Mouse (Mus musculus) intestine, embryonic 15.5 days (tissue): ENCODE results near the gene Eid1. TPM values are rescaled to one million over a fixed set of nuclear protein-coding genes. Genes with fewer than 3 reads are reported as not detected.

Experiments
- ATAC-seq: fragments of 200-750 bp; cut with Nextera tagmentation; 2 replicates; pipeline ENCODE4 v1.8.0; 2017; ENCODE audit warnings: moderate TSS enrichment, moderate library complexity
- H3K27ac ChIP-seq: fragments of 300-500 bp; sonication (generic); 2 replicates; pipeline ENCODE4 v1.5.1; 2015; ENCODE audit warnings: mild to moderate bottlenecking, inconsistent platforms
- H3K27me3 ChIP-seq: fragments of 300-500 bp; sonication (generic); replicated peaks from 2 replicates; pipeline ENCODE4 v1.6.1; 2015; ENCODE audit warnings: inconsistent platforms
- H3K36me3 ChIP-seq: fragments of 300-500 bp; sonication (generic); 2 replicates; pipeline ENCODE4 v1.6.1; 2015; ENCODE audit warnings: inconsistent platforms
- H3K4me1 ChIP-seq: fragments of 300-500 bp; sonication (generic); replicated peaks from 2 replicates; pipeline ENCODE4 v1.6.1; 2015; ENCODE audit warnings: inconsistent platforms
- H3K4me2 ChIP-seq: fragments of 300-500 bp; sonication (generic); replicated peaks from 2 replicates; pipeline ENCODE4 v1.6.1; 2015; ENCODE audit warnings: mild to moderate bottlenecking, inconsistent platforms
- H3K4me3 ChIP-seq: fragments of 300-500 bp; sonication (generic); replicated peaks from 2 replicates; pipeline ENCODE4 v1.5.1; 2015; ENCODE audit warnings: inconsistent platforms
- H3K9ac ChIP-seq: fragments of 300-500 bp; sonication (generic); 2 replicates; pipeline ENCODE4 v1.6.1; 2015; ENCODE audit warnings: inconsistent platforms
- H3K9me3 ChIP-seq: fragments of 300-500 bp; sonication (generic); 2 replicates; pipeline ENCODE4 v1.6.1; 2016; ENCODE audit warnings: inconsistent platforms
- WGBS: fragments of 180-500 bp; shearing (Covaris S2); methylation state at CpG from one replicate; pipeline ENCODE4 v1.1.7; 2015; 5-methylcytosine and 5-hydroxymethylcytosine counted together
- polyA plus RNA-seq: library from polyadenylated mRNA; unstranded; fragments of >200 nt; fragmentation: Nextera tagmentation; extraction: Ambion mirVana; gene quantifications from 2 replicates; pipeline ENCODE4 v1.2.1, GENCODE M21; 2015

Gene Eid1
- polyA plus RNA-seq, 1 experiment from 2014 or later, result 114 TPM

DNA sequence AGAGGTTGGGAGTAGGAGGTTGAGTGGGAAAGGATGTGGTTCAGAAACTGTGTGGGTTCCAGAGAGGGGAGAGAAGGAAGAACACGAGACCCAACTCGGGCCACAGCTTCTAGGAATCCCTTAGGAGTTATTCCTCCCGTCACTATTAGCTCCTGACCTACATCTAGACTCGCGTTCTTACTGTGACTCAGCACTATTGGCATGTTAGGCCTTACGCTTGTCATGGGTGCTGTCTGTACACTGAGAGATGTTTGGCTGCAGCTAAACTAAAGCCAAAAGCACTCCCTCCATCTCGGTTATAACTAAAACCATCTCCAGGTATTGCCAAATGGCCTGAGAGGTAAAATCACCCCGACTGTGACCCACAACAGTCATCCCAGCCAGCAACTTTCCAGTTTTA is 43.7 kb downstream of the Eid1 start:
- Histone ChIP-seq H3K4me1 (no peaks in the 10 kb centered on the region), H3K4me3 (no peak overlapping the region), H3K36me3 (no peaks in the 10 kb centered on the region), H3K27me3 (peaks cover 4% of the 10 kb centered on the region; the same call in 1 of the 2 replicates), H3K27ac (no peak overlapping the region), H3K4me2 (no peak overlapping the region), H3K9ac (no peak overlapping the region), H3K9me3 (no peaks in the 10 kb centered on the region)
- WGBS, result 82% methylated on average over 8 of the region's 8 CpGs
- ATAC-seq, result no peak

GRCm38 (mm10) chr2:125723086-125723407 is 50.2 kb downstream of the Eid1 start:
- peaks cover 20% of the 10 kb centered on the region for H3K4me1 ChIP-seq
- H3K4me2 ChIP-seq, result peak overlapping the region; percentile 98
- no peaks in the 10 kb centered on the region for H3K36me3 ChIP-seq
- 2% methylated on average over 18 of the region's 18 CpGs for WGBS
- H3K27me3 ChIP-seq, result peaks cover 24% of the 10 kb centered on the region
- peak overlapping the region; percentile 50 for H3K9ac ChIP-seq
- H3K27ac ChIP-seq, result no peak overlapping the region
- no peak for ATAC-seq
- no peaks in the 10 kb centered on the region for H3K9me3 ChIP-seq
- peak overlapping the region; percentile 48 for H3K4me3 ChIP-seq

DNA sequence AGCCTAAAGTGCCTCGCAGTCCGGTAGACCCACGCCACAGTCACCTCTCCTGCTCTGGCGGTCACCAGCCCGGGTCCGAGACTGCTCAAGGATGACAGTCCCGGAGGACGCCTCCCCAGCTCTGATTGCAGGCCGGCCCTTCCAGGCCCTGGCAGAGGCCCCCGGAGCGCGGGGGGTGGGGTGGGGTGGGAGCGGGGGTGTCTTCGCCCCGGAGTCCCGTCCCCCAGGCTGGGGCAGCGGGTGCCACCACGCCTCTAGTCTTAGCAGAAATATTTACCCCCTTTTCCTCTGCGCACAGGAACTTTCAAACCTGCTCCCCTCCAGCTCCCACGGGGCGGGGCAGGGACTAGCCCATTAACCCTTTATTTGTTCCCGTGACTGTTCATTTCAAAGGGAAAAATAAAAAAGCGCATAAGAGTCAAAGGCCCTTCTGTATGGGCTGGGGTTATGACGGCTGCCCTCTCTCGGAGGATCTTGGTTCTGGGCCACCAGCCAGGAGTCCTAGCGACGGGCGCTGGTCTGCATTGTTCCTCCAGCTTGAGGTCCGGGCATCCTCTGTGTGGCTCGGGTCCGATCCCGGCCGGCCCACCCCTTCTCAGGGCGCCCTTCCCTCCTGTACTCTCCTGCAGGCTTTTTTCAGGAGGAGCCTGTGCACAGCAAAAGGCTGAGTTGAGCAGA is 50.7 kb downstream of the Eid1 start:
- H3K9me3 ChIP-seq, result no peaks in the 10 kb centered on the region
- H3K4me2 ChIP-seq, result peak overlapping the region; percentile 98
- under 1% methylated on average over 34 of the region's 34 CpGs for WGBS
- peak; percentile 85 for ATAC-seq
- H3K9ac ChIP-seq, result peak overlapping the region; percentile 50
- H3K4me3 ChIP-seq, result peak overlapping the region; percentile 48
- no peaks in the 10 kb centered on the region for H3K36me3 ChIP-seq
- peaks cover 20% of the 10 kb centered on the region for H3K4me1 ChIP-seq
- no peak overlapping the region for H3K27ac ChIP-seq
- peaks cover 24% of the 10 kb centered on the region for H3K27me3 ChIP-seq

GRCm38 (mm10) chr2:125724086-125724430 is 51.2 kb downstream of the Eid1 start, which contains the start of gene Shc4:
Gene Shc4, minus strand, starts transcription at chr2:125724148.
- peak; percentile 89 for ATAC-seq
- peaks cover 24% of the 10 kb centered on the region for H3K27me3 ChIP-seq
- WGBS, result under 1% methylated on average over 15 of the region's 15 CpGs
- no peak within 1 kb of the TSS for H3K27ac ChIP-seq
- peak within 1 kb of the TSS; percentile 50 for H3K9ac ChIP-seq
- peak within 1 kb of the TSS; percentile 48 for H3K4me3 ChIP-seq
- peaks cover 20% of the 10 kb centered on the region for H3K4me1 ChIP-seq
- H3K9me3 ChIP-seq, result no peaks in the 10 kb centered on the region
- H3K4me2 ChIP-seq, result peak within 1 kb of the TSS; percentile 98
- no peaks in the 10 kb centered on the region for H3K36me3 ChIP-seq

Other genes starting within 250 kb of the Eid1 start
- 0.28 and 0.35 TPM in 2 replicates for gene Gm9913, start 168.0 kb upstream of the Eid1 start, polyA plus RNA-seq
- 20.8 and 21.9 TPM in 2 replicates for gene Fbn1, start 165.1 kb upstream of the Eid1 start, polyA plus RNA-seq
- 4.7 TPM in 2 replicates for gene Cep152, start 48.0 kb upstream of the Eid1 start, polyA plus RNA-seq
- 1.8 and 1.9 TPM in 2 replicates for gene Shc4, start 51.1 kb downstream of the Eid1 start, polyA plus RNA-seq
- 14.0 and 14.1 TPM in 2 replicates for gene Secisbp2l, start 109.8 kb downstream of the Eid1 start, polyA plus RNA-seq
- 63.0 and 63.7 TPM in 2 replicates for gene Galk2, start 186.0 kb downstream of the Eid1 start, polyA plus RNA-seq
- 59.5 and 69.9 TPM in 2 replicates for gene Cops2, start 186.0 kb downstream of the Eid1 start, polyA plus RNA-seq